Mouse (Mus musculus) G1E (cell line): ENCODE measurements around the gene Isg15. TPM values are rescaled to one million over a fixed set of nuclear protein-coding genes. Genes with fewer than 3 reads are reported as not detected.

Source experiments
- ATAC-seq: 2 replicates; pipeline ENCODE4 v1.8.0; 2016; ENCODE audit warnings: mild to moderate bottlenecking; ENCODE audit not compliant: insufficient number of reproducible peaks, poor library complexity, low FRiP score, severe bottlenecking; ENCODE audit errors: extremely low read depth
- DNase-seq: peaks from one replicate; pipeline ENCODE4 v3.0.0; 2012; ENCODE audit warnings: low spot score
- H3K27me3 ChIP-seq: 2 replicates; pipeline ENCODE4 v1.6.1; 2012; ENCODE audit warnings: mild to moderate bottlenecking, low read length, inconsistent platforms; ENCODE audit not compliant: insufficient read depth
- H3K36me3 ChIP-seq: replicated peaks from 2 replicates; pipeline ENCODE3; 2012; ENCODE audit warnings: mild to moderate bottlenecking, inconsistent platforms
- H3K4me1 ChIP-seq: 2 replicates; pipeline ENCODE4 v1.6.1; 2012; ENCODE audit warnings: low read depth, low read length, inconsistent platforms, mixed read lengths; ENCODE audit not compliant: insufficient read depth
- H3K4me3 ChIP-seq: 2 replicates; pipeline ENCODE4 v1.5.1; 2012; ENCODE audit warnings: low read depth, mild to moderate bottlenecking, inconsistent platforms, low read length, moderate library complexity, mixed read lengths
- H3K9me3 ChIP-seq: replicated peaks from 2 replicates; pipeline ENCODE4 v1.6.1; 2012; ENCODE audit warnings: inconsistent platforms
- CTCF ChIP-seq: IDR thresholded peaks from 2 replicates; pipeline ENCODE4 v1.5.1; 2012; ENCODE audit warnings: low read depth, low read length, inconsistent platforms, mixed read lengths
- GATA1 ChIP-seq: IDR thresholded peaks from 2 replicates; pipeline ENCODE4 v1.6.1; 2012; ENCODE audit warnings: borderline replicate concordance, low read length, inconsistent platforms, mixed read lengths
- GATA2 ChIP-seq: IDR thresholded peaks from 2 replicates; pipeline ENCODE4 v1.6.1; 2012; ENCODE audit warnings: low read depth, low read length, inconsistent platforms, borderline replicate concordance
- POLR2AphosphoS5 ChIP-seq: IDR thresholded peaks from 2 replicates; pipeline ENCODE4 v1.6.1; 2012; ENCODE audit warnings: low read depth, low read length, inconsistent platforms; ENCODE audit not compliant: insufficient replicate concordance
- TAL1 ChIP-seq: conservative IDR thresholded peaks from 2 replicates; pipeline ENCODE4 v1.6.1; 2012; ENCODE audit warnings: low read depth, low read length, inconsistent platforms, mixed read lengths
- polyA plus RNA-seq: library from polyadenylated mRNA; stranded (reverse); fragments of >175 nt; gene quantifications from 2 replicates; pipeline ENCODE4 v1.2.3, GENCODE M21; 2012
- total RNA-seq, 2 experiments: library from RNA; stranded (forward) in 1 of 2; stranded (reverse) in 1 of 2; fragments of 200-1000 nt in 1 of 2; fragments of >200 nt in 1 of 2; fragmentation: Nextera tagmentation in 1 of 2; gene quantifications; 2 replicates each; pipeline ENCODE4 v1.2.3; 2014 to 2017

The Isg15 gene
- total and polyA plus RNA-seq, 3 experiments = 0.16 TPM; not detected in 1

DNA sequence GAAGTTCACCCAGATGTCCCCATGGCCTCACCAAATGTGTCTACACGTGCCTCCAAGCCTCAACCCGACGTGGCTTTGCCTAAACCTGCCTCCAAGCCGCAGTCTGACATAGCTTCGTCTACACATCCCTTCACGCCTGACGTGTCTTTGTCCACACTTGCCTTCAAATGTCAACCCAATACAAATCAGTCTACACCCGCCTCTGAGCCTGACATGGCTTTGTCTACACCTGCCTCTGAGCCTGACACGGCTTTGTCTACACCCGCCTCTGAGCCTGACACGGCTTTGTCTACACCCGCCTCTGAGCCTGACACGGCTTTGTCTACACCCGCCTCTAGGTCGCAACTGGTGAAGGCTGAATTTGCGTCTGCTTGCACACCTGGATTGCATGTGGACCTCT is 17.2 kb upstream of the Isg15 start:
- TF ChIP-seq TAL1 (no peak), GATA1 (no peak), CTCF (no peak), POLR2AphosphoS5 (no peak), GATA2 (no peak)
- ATAC-seq (no peak), DNase-seq (no peak)
- H3K27me3 ChIP-seq = peaks cover 22% of the 10 kb centered on the region
- H3K4me1 ChIP-seq = no peaks in the 10 kb centered on the region
- H3K9me3 ChIP-seq = 0 out of 2 replicates have a peak, but pooled peaks cover 2% of the 10 kb centered on the region
- H3K36me3 ChIP-seq = no peaks in the 10 kb centered on the region
- no peak overlapping the region for H3K4me3 ChIP-seq

DNA sequence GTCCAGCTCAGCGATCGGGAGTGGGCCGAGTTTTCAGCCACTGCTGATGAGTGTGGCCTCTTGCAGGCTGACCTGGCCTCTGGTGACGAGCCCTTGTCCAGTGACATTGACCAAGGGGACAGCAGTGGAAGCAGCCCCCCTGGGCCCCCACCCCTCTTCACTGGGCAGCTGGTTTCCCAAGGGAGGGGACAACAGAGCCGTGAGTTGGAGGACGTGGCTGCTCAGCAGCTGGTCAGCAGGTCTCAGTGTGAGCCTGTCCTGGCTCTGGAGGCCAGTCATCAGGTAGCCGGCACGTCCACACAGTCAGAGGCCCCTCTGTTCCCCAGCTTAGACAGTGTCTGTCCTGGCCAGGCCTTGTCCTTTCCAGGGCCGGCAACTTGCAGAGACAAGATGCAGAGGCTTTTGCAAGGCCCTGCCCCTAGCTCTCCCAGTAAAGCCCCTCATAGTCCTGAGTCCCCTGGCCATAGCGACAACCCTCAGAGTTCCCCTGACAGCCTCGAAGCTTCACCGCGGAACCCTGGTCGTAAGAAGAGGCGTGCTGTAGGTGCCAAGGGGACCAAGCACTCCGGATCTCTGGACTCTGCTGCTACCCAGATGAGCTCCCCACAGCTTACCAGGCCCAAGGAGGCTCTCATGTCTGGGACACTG is 16.5 kb upstream of the Isg15 start:
- 0 out of 2 replicates have a peak, but pooled peaks cover 2% of the 10 kb centered on the region for H3K9me3 ChIP-seq
- H3K4me1 ChIP-seq = no peaks in the 10 kb centered on the region
- no peak for TF ChIP-seq CTCF
- no peak for TF ChIP-seq POLR2AphosphoS5
- TF ChIP-seq GATA1 = no peak
- TF ChIP-seq TAL1 = no peak
- no peak for TF ChIP-seq GATA2
- no peaks in the 10 kb centered on the region for H3K36me3 ChIP-seq
- H3K4me3 ChIP-seq = no peak overlapping the region
- ATAC-seq (no peak), DNase-seq (no peak)
- H3K27me3 ChIP-seq = peaks cover 22% of the 10 kb centered on the region

DNA sequence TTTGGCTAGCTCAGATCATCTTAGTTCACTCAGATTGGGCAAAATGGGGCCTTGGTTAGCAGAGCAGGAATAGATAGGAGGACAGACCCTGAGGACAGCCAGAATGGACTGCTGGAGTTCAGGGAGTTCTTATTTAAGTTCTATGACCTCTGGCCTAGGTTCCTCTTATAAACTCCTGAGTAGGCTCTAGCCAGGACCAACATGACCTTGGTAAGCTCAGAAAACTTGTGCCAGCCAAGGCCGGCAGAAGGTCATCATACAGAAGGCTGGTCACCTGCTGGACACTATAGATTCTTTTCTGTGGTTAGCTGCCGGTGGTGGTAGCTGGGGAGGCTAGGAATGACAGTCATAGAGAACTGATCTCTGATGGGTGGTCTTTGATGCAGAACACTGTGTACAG is 15.6 kb upstream of the Isg15 start:
- Histone ChIP-seq H3K27me3 (peaks cover 22% of the 10 kb centered on the region), H3K4me3 (no peak overlapping the region), H3K4me1 (no peaks in the 10 kb centered on the region), H3K36me3 (no peaks in the 10 kb centered on the region), H3K9me3 (0 out of 2 replicates have a peak, but pooled peaks cover 2% of the 10 kb centered on the region)
- ATAC-seq = no peak
- TF ChIP-seq GATA2 (no peak), GATA1 (no peak), POLR2AphosphoS5 (no peak), CTCF (no peak), TAL1 (no peak)
- no peak for DNase-seq

DNA sequence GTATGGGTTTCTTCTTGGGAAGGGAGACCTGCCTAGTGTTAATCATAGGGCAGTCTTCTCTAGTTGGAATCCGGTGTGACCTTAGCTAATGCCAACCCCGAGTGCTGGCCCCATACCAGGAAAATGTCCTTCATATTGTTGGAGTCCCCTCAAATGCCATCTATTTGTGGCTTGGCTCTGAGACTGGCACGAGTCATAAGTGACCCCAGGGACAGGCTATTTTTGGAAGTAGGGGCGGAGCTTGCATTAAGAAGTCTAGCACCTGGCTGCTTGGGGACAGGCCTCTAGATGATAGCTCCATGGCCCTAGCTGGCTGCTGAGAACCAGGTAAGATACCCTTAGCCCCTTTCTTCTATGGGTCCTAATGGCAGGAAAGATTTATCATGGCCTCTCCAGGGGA is 15.0 kb upstream of the Isg15 start, which contains the start of gene Perm1:
Perm1 (plus strand) TSS at position 220 of the 400 bp plus-strand sequence.
- Histone ChIP-seq H3K4me3 (no peak within 1 kb of the TSS), H3K9me3 (0 out of 2 replicates have a peak, but pooled peaks cover 2% of the 10 kb centered on the region), H3K27me3 (peaks cover 22% of the 10 kb centered on the region), H3K36me3 (no peaks in the 10 kb centered on the region), H3K4me1 (no peaks in the 10 kb centered on the region)
- TF ChIP-seq TAL1 = no peak
- TF ChIP-seq GATA1 = no peak
- TF ChIP-seq CTCF = no peak
- no peak for TF ChIP-seq GATA2
- TF ChIP-seq POLR2AphosphoS5 = no peak
- no peak for DNase-seq
- no peak for ATAC-seq

DNA sequence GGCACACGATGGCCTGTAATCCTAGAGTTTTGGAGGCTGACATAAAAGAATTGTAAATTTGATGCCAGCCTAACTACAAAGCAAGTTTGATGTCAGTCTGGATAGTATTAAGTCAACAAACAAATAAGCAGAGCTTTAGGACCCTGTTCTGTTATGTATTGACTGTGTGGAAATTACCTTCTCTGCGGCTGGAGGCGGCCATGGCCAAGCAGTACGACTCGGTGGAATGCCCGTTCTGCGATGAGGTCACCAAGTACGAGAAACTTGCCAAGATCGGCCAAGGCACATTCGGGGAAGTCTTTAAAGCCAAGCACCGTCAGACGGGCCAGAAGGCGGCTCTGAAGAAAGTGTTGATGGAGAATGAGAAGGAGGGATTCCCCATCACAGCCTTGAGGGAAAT is 12.5 kb upstream of the Isg15 start:
- no peak for DNase-seq
- Histone ChIP-seq H3K27me3 (peaks cover 18% of the 10 kb centered on the region), H3K36me3 (no peaks in the 10 kb centered on the region), H3K4me3 (no peak overlapping the region), H3K4me1 (no peaks in the 10 kb centered on the region), H3K9me3 (0 out of 2 replicates have a peak, but pooled peaks cover 2% of the 10 kb centered on the region)
- TF ChIP-seq POLR2AphosphoS5 = no peak
- no peak for TF ChIP-seq CTCF
- no peak for TF ChIP-seq GATA1
- TF ChIP-seq TAL1 = no peak
- TF ChIP-seq GATA2 = no peak
- no peak for ATAC-seq

DNA sequence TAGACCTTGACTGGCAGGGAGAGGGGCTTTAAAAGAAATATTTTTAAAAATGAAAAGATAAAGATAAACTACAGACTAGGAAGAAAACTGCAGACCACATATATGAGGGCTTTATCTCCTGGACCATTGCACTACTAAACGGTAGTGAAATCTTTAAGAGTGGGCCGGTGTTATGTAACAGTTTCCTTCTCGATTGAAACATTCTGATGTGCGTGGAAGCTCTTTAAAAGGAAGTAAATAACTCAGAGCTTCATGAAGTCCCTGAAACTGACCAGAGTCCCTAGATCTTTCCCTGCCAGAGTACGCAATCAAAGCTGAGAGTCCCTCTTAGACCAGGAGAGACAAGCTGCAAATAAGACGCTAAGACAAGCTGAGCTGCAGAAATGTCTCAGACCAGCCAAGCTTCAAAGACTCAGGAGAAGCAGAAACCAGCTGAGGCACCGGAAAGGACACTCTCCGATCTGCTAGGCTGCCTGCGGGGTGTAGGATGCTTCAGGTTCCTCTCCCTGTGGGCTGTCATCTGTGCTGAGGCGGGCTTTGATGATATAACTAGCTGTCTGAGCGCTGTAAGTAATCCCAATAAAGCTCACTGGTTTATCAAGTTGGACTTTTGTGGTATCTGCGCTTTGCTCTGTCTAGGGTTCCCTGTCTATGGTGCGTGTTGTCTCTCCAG is 9.5 kb upstream of the Isg15 start:
- no peak for DNase-seq
- TF ChIP-seq GATA1 (no peak), CTCF (no peak), GATA2 (no peak), TAL1 (no peak), POLR2AphosphoS5 (no peak)
- H3K27me3 ChIP-seq = peaks cover 12% of the 10 kb centered on the region
- no peaks in the 10 kb centered on the region for H3K4me1 ChIP-seq
- no peaks in the 10 kb centered on the region for H3K36me3 ChIP-seq
- ATAC-seq = no peak
- H3K9me3 ChIP-seq = 0 out of 2 replicates have a peak, but pooled peaks cover 2% of the 10 kb centered on the region
- no peak overlapping the region for H3K4me3 ChIP-seq
